Mouse (Mus musculus): Measurements from ENCODE around the gene Hoxa13.

Hoxa13 gene

DNA sequence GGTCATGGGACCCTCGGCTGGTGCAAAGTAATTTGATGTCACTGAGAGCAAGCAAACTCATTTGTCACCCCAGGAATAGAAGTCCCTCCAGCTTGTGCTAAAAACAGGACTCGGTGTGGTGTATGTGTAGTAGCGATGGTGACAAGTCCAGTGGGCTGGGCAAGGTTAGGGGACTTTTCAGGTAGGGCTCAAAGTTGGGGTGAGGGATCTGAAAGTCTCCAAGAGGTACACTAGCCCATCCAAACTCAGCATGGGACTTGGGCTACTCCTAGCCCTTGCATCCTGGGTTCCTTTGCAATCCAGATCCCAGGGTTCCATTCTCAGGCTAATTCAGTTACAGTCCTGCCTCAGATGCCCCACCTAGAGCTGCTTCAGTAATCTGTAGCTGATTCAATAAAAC lies 8.1 kb upstream of the Hoxa13 start:
- DNase-seq (ENCODE audit: low spot score) = no peak

DNA sequence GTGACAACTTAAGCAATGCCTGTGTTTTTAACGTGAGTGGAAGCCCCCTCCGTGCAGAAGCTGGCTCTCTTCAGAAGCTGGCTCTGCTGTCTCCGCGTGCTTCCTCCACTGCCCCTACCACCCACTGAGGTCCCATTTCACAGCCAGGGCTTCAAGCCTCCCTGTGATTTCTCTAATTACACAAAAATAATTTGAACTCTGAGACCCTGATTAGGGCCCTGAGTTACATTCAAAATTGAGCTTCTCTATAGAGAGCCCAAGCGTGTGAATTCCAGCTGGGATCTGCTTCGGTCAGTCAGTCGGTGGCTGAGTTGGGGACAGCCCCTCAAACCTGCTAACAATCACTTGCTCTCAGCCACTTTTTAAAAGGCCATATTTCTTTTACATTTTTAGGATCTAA lies 7.7 kb upstream of the Hoxa13 start:
- DNase-seq (ENCODE audit: low spot score) = no peak

DNA sequence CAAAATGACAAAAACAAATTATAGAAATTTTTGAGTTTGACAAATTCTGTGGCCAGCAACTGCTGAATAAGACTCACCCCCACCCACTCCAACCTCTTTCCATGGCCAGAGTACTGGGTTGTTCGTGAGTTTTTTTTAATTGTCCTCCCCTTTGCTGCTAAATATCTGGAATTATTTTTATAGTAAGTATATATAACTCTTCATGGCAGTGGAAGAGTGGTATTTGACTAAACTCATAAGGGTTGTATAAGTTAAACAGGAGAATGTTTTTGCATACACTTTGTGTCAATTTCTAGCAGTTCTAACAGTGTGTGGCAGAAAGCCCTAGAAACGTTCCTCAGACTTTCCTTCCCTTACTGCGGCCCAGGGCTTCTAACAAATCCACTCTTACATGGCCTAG lies 7.0 kb upstream of the Hoxa13 start:
- no peak for DNase-seq (ENCODE audit: low spot score)

DNA sequence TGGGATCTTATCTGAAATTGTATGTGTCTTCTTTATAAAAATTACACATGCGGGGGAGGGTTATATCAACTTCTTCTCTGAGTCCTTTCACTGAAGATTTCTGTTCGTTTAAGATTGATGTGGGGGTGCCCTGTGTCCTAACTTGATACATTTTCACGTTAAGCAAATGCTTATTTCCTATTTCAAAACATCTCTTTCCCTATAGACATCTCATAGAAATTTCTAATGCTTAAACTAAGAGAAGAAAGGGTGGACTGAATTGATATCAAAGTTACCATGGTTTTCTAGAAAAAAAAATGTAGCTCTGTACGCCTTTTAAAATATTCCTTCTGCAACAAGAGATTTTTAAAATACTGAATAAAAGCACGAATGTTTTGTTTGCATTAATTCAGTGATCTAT lies 6.5 kb upstream of the Hoxa13 start:
- DNase-seq (ENCODE audit: low spot score) = no peak

DNA sequence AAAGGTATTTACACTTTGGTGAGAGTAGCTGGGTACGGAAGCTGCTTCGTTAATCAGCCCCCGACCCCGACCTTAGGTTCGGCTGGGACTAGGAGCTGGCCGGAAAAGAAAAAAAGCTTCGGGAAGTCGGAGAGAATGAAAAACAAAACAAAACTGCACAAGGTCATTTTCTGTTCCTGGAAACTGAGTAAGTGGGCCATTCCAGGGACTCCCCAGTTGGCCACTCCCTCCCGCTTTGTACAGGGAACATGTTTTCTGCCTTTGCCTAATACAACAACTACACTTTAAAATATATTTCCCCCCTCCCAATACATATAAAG lies 5.9 kb upstream of the Hoxa13 start:
- no peak for DNase-seq (ENCODE audit: low spot score)

DNA sequence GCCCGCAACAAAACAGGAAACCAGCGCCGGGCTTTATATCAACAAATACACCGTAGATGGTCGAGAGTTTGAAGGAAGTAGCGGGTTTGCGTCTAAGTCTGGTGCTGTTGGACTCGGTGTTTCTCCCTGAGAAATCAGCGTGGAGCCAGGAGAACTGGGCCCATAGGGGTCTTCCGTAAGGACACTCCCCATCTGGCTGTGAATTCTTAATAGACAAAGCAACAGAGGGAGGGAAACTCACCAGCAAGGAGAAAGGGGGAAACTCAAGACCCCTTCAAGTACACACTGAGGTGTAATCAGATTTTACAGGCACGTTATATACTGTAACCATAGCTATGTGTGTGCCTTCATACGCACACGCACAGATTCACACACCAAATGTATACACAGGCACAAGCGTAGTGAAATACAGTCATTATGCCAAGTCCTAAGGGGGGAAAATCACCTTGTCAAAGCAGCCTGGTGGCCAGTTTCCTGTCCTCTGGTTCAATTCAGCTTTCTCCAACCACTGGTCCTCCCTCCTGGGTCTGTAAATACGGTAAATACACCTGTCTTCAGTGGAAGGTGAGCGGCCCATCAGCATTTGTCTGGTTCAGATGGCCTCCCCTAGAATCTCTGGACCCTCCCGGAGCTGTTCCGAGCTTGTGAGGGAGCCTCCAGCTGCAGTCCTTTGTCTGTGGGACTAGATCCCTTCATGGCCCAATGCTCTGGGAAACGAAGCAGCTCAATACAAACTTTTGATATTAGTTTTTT lies 5.4 kb upstream of the Hoxa13 start:
- DNase-seq (ENCODE audit: low spot score) = no peak

DNA sequence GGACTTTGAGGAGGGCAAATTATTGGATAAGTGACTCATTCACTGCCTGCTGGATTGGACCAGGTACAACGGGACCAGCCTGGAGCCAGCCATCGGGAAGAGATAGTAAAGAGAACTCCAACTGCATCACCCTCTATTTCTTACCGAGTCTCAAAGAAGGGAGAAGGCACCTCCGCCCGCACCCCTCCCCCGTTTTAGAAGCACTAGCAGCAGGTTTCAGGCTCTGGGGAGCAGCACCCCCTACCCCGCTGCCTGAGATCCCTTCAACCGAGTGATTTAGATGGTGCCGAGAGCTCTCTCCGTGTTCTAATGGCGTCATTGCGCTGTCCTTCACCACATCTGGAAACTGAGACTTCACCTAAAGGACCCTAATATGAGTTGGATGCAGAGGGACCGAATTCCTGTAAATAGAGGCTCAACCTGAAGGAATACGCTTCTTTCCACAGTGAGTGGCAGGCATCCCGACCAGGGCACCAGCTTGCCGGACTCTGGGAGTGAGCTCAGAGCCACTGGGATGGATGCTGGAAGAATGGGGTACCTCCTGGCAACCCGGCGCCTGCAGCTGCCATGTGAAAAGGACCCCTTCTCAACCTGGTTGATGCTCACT lies 4.7 kb upstream of the Hoxa13 start:
- no peak for DNase-seq (ENCODE audit: low spot score)

DNA sequence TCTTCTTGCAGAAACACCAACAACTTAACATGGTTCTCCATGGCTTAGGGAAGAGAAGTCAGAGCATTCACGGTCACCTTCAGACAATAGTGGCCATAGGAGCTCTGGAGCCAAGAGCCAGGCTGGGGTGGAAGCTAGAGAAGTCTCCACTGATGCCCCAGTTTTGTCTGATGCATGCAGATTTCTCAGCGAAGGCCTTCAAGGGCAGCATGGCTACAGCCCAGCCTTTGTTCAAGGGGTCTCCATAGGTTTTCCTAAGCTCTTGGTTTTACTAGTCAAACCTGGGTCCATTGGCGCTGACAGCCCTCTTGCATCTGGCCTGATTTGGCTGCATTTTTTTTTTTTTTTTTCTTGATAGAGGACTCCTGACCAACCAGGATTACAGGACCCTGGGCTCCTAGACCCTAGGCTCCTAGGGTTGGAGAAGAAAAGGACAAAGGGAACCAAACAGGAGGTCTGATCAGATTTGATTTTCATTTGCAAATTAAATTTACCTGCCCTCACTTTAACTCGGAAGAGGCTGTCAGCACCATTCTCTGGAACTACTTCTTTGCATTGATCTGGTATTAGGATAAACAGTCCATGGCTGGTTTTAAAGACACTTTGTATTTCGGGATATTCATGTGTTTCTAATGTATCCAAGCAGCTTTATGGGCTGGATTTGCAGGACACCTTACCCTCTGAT lies 3.6 kb upstream of the Hoxa13 start:
- DNase-seq (ENCODE audit: low spot score) = no peak

DNA sequence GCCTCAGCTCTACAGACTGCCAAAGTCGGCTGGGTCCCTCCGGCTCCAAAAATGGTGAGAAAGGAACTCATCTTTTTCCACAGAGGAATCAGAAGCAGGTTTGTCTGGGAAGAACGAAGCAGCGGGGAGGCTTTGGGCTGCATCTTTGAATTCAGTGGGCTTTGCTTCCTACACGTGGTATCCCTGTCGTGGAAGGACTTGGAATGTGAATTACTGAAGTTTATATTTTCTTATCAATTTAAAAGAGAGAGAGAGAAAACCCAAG lies 2.6 kb upstream of the Hoxa13 start:
- DNase-seq (ENCODE audit: low spot score) = no peak

DNA sequence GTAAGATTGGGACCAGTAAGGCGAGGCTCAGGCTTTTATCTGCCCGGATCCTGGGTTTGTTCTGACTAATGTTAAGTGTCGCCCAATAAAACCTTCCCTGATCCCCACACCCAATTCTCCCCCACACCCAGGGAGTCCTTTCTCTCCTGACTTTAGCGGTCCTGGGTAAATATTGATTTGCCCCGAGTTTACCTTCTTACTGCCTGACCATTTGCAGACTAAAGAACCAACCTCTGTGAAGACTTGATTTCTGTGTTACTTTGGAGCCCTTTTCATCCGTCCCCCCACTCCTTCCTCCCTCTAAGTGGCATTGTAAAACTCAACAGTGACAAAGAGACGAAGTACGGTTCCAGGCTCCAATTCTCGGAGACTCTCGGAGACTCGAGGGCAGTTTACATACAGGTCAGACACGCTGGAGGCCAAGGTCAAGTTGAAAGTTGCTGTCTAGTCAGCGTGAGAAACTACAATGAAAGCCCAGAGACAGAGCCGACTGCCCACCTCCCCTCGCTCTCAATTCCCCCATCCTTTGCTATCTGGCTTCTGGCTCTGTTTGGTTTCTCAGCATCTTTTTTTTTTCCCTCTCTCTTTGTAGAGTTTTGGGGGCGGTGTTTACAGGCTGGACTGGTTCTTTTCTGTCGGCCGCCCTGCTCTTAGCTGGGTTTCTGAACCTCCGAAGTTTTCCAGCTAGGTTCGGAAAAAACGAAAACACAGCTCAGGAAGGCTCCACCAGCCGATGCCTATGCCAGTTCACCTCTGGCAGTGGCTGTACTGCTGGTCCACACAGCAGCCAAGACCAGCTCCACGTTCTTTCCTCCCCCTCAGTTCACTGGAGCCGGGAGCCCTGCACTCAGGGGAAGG lies 2.0 kb upstream of the Hoxa13 start:
- DNase-seq (ENCODE audit: low spot score) = no peak

DNA sequence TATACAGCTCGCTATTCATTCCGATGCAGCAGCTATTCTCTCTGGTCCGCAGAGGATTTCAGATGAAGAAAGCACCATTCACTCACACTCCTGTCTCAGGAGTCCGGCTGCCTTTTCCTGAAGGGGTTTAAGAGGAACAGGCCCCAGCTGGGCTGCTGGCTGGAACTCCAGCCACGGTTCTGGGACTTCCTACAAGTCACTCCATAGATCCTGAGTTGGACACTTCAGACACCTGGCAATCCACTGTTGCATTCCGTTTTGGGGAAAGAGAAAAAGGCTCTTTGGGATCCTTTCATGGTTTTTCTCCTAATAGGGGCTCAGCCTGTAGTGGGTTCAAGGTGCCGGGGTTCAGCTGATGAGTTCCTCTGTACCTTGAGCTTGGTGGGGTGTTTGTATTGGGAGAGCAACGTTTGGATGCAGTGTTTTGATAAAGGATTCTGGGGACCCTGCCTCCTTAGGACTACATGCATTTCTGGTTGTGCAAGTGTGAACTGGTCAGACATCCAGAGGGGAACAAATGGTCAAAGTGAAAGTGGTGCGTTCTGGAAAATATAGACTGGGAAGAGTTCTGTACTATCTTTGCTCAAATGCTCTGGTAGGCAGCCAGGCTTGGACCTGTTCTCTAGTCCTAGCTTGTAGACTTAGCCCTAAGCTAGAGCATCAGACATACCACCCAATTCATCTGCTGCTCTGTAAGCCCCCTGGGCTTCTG lies 1.2 kb upstream of the Hoxa13 start:
- no peak for DNase-seq (ENCODE audit: low spot score)

DNA sequence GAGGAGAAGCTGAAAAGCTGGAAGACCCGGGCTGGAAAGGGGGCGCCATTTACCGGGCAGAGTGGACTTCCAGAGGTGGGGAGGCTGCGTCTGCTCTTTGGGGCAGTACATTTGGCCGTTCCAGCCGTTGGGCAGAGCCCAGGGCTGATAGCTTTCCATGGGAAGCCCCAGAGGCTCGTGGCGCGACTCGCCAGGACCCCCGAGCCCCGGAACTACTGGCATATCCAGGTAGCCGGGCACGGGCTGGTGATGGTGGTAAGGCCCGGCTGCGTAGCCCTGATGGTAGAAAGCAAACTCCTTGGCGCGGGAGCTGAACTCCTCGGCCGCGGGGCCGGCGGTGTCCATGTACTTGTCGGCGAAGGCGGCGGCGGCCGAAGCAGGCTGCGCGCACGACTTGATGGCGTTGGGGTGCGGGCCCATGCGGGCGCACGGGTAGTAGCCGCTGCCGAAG lies 844 bp downstream of the Hoxa13 start:
- DNase-seq (ENCODE audit: low spot score) = peak; percentile 48

DNA sequence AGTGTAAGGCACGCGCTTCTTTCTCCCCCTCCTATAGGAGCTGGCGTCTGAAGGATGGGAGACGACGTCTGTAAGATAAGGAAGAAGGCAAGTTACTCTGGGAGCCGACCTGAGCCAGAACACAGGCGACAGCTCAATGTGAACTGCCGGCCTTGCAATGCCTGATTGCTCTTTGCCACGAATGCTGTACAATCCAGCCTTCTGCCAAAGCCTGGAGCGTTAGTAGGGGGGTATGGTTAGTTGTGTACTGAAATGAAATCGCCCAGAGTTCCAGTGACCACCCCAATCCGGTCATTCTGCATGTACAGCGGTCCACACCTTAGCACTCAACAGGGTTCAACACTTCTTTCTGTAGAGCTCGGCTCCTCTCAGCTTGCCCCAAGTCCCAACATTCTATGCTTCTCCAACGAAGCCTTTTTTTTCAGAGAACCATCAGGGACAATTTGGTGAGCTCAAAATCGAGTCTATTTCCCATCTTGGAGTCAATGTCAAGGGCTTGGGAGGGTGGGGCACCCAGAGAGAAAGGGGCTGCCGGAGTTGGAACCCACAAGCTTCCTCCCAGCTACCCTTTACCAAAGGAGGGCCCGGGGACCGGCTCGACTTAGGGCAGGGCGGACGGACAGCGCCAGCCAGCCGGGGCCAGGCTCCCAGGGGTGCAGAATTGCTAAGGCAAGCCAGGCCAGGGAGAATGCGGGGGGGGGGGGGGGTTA lies 1.4 kb downstream of the Hoxa13 start:
- no peak for DNase-seq (ENCODE audit: low spot score)

DNA sequence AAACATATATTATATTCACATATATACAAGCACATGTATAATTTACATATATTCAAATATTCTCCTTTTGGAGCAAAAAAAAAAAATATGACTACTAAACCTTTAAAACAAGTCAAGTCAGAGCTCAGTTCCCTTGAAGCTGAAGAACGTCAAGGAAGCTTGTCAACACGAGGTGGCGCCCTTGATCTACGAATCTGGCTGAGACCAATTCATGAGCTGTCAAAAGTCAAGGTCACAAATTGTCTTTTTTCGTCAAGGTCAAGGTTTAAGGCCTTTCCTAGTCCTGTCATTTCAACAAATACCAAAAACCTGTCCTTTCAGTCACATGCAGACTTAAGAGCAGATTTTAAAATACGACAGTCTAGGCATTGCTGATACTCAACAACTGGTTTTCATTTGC lies 3.7 kb downstream of the Hoxa13 start:
- DNase-seq (ENCODE audit: low spot score) = peak; percentile 84

DNA sequence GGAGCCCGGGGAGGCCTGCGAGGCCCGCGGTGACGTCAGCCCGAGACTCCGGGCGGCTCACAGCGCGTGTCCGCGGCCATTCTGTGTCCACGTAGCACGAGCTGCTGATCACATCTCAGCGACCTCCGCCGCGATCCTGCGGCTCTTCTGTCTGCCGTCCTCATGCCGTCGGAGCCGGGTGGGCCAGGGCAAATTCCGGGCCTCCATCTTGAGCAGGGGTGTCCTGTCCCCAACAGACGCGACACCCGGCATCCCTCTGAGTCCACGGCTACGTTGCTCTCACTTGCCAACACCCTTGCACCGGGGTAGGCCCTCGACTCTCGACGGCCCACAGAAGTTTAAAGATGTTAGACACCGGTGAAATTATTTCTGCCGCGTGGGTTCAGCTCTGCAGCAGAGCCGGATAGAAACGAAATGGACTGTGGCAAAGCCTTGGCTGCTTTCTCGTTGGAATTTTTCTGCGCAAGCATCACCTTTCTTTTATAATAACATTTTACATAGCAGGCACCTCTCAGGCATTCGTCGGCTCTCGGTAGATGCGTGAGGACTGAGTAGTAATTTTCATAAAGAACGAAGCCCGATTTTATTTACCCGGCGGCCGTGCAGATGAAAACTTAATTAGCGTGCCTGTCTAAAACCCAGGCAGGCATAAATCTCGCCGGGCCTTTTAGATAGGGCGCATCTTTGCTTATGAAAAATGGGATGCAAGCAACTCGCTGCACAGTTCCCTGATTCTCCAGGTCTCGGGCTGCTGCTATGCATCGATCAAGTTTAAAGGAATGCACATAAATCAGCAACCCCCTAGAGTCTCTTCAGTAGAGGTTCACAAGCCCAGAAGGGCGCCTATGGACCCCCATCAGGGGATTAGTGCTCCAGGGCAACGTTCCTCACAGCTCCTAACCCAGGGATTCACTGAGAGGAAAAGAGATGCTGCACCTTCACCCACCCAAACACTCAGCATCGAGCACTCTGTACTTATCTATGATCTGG lies 6.9 kb downstream of the Hoxa13 start:
- peak; percentile 67 for DNase-seq (ENCODE audit: low spot score)

DNA sequence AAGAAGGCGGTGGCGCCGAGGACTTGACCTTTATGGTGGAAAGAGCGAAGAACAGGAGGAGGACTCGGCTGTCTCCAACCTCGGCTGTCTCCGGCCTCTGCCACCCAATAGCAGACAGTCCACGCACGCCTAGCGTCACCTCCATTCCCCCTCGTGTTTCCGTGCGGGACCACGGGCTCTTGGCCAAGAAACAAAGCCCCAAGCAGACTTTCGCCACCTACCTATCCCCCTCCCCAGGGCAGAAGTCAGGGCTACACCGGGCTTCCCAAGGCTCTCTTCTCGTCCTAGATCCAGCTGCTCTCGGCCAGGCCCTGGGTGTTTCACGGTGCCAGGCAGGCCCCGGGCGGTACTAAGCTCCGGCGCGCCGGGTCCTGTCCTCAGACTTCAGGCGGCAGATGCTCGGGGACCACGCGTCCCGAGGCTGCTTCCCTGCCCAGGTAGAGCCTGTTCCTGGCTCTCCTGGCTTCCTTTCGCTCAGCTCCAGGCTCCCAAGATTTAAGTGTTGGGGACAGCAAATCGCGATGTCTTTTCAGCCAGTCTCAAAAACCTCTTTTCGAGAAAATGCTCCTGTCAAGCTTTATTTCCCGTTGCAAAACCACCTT lies 7.8 kb downstream of the Hoxa13 start:
- peak; percentile 54 for DNase-seq (ENCODE audit: low spot score)

DNA sequence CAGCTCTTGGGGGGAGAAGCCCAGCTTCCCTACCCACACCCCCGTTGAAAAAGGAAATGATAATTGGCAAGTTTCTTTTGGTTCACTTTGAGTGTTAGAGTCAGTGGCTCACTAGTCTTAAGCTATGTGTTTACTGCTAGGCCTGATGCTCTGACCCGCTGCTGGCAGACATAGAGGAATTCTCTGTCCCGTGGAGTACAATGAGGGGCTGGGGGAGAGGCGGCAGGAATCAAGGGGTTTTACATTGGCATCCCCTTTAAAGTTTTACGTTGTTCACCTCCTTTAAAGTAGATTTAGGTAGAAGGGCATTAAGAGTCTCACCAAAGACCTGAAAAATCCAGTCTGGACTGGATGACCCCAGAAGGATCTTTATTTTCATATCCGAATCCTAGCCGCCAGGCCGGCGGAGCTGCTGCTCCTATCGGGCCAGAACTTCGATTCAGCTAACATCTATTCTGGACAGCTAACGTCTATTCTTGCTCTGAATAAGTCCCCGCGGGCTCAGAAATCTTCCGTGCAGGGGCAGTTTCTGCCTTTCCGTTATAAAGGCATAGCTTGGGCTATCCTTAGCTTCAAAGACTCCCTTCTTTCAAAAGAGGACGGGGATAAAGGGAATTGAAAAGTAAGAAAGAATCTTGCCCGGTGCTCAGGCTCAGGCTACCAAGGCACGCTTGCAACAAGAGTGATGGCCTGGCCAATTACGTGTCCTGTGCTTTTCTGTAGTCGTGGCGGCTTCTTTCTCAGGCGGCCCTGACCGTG lies 8.5 kb downstream of the Hoxa13 start:
- no peak for DNase-seq (ENCODE audit: low spot score)

DNA sequence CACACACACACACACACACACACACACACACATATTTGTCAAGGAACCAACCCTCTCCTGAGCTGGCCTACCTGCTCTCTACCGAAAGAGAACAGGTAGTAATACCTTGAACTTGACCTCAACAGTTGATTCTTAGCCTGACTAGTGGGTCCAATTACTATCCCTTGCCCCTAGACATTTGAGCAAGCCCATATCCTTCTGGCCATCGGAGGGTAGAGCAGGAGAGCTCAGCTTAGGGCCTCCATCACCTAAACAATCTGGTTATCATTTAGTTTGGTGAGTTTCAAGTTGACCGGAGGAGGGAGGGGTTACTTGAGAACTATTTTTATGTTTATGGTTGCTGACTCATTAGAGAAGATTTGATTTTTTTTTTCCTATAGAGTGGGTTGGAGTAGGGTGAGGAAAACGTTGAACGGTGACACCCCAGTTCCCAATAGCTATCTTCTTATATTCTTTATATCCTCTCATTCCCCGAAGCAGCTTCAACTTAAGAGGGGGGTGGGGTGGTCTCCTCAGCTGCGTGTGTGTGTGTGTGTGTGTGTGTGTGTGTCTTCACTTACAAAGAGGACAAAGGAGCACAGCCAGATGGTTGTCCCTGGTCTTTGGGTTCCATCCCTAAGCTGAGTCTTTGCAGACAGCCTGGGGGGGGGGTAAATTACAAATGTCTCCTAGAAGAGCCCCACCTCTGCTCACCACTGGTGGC lies 9.4 kb downstream of the Hoxa13 start:
- peak; percentile 9 for DNase-seq (ENCODE audit: low spot score)

DNA sequence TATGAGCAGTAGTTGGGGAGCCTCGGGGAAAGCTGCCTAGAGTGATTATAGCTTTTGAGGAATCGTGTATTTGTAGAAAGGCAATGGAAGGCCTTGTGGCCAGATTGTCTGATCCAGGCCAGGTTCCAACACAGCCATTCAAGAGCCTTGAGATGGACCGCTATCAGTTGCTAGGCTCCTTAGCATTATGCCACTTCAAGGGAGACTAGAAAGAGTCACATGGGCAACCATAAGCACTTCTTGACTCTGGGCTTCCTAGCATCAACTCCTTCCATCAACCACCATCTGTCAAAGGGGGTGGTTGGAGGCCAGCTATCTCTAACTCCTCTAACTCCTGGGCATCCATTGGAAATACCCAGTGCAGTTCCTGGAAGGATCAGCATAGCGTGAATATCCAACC lies 10.9 kb downstream of the Hoxa13 start:
- DNase-seq (ENCODE audit: low spot score) = peak; percentile 4

Data from urinary bladder, postnatal 25 days (tissue).